Mouse (Mus musculus) olfactory bulb, adult 2 months (tissue): ENCODE results near the gene Qsox1.

Source experiments
- CTCF ChIP-seq: fragments of 200-500 bp; IDR thresholded peaks from 2 replicates; pipeline ENCODE4 v1.5.1; 2012; ENCODE audit warnings: low read depth, mild to moderate bottlenecking, low read length, moderate library complexity; ENCODE audit not compliant: insufficient read depth
- POLR2A ChIP-seq: fragments of 200-500 bp; IDR thresholded peaks from 2 replicates; pipeline ENCODE4 v1.6.1; 2012; ENCODE audit warnings: mild to moderate bottlenecking, low read depth, low read length, moderate library complexity; ENCODE audit not compliant: insufficient read depth

DNA sequence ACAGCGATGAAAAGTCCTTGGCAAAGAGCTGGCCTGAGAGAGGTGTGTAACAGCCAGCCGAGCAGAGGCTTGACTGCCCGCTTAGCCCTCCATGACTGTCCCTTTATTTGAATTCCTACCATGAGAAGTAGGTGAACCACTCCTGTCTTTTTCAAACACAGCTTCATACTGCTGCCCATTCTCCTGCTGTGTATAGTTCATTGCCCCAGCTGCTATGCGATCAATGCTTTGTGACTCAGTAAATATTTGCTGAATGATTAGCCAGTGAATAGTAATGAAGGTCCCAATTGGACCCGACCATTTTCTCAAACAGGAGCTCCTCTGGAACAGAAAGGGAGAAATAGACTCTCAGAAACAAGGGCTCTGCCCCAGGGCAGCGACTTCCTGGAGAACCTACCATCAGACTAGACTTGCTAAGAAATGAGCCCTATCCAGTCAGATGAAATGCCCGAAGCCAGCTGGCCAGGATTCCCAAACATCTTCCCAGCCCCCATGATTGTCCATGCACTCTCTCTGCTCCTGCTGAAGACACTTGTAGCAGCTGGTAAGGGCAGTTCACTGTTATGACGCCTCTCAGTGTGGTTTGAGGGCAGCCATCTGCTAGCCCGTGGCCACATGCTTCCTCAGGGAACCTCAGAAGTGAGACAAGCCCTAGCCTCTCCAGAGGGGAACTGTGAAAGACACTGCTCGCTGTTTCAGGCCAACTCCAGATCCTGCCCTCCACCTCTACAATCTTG lies 2.8 kb downstream of the Qsox1 start:
- TF ChIP-seq CTCF (no peak), POLR2A (no peak)
